Mouse (Mus musculus) liver, adult 2 months (tissue): ENCODE results near the gene Hao1. TPM values are rescaled to one million over a fixed set of nuclear protein-coding genes. Genes with fewer than 3 reads are reported as not detected.
A peak's percentile ranks its signal among the peaks of the same experiment; 100 is the strongest.

Source experiments
- DNase-seq: peaks from one replicate; pipeline ENCODE4 v3.0.0-alpha.2; 2011; ENCODE audit warnings: low read depth, low spot score; ENCODE audit errors: extremely low read depth
- H3K27ac ChIP-seq: fragments of 200-500 bp; replicated peaks from 2 replicates; pipeline ENCODE4 v1.5.1; 2012; ENCODE audit warnings: low read depth, mild to moderate bottlenecking, control low read depth, inconsistent platforms, low read length; ENCODE audit not compliant: insufficient read depth
- H3K27me3 ChIP-seq: fragments of 200-500 bp; 2 replicates; pipeline ENCODE4 v1.6.1; 2012; ENCODE audit warnings: mild to moderate bottlenecking, moderate library complexity, low read length, inconsistent platforms; ENCODE audit not compliant: control insufficient read depth, insufficient read depth
- H3K36me3 ChIP-seq: fragments of 200-500 bp; 2 replicates; pipeline ENCODE4 v1.6.1; 2012; ENCODE audit warnings: low read length, inconsistent platforms; ENCODE audit not compliant: control insufficient read depth, insufficient read depth
- H3K4me1 ChIP-seq: fragments of 200-500 bp; 2 replicates; pipeline ENCODE4 v1.6.1; 2011; ENCODE audit warnings: low read length; ENCODE audit not compliant: control insufficient read depth, insufficient read depth
- H3K4me3 ChIP-seq: fragments of 200-500 bp; 2 replicates; pipeline ENCODE4 v1.5.1; 2011; ENCODE audit warnings: low read depth, mild to moderate bottlenecking, control low read depth, low read length, moderate library complexity; ENCODE audit not compliant: insufficient read depth
- H3K79me2 ChIP-seq: fragments of 200-500 bp; 2 replicates; pipeline ENCODE4 v1.6.1; 2012; ENCODE audit warnings: inconsistent platforms, mild to moderate bottlenecking, low read length, moderate library complexity; ENCODE audit not compliant: control insufficient read depth, insufficient read depth
- H3K9ac ChIP-seq: fragments of 200-500 bp; 2 replicates; pipeline ENCODE4 v1.6.1; 2012; ENCODE audit warnings: low read depth, mild to moderate bottlenecking, control low read depth, inconsistent platforms, low read length
- CTCF ChIP-seq: fragments of 200-500 bp; IDR thresholded peaks from 2 replicates; pipeline ENCODE4 v1.5.1; 2011; ENCODE audit warnings: low read depth, low read length, control low read depth
- POLR2A ChIP-seq: fragments of 200-500 bp; IDR thresholded peaks from 2 replicates; pipeline ENCODE4 v1.6.1; 2011; ENCODE audit warnings: low read length, control low read depth; ENCODE audit not compliant: insufficient read depth; ENCODE audit errors: extremely low read depth
- WGBS: fragments of 180-500 bp; shearing (Covaris S2); methylation state at CpG from one replicate; pipeline ENCODE4 v1.1.7; 2018; 5-methylcytosine and 5-hydroxymethylcytosine counted together
- polyA plus RNA-seq: library from polyadenylated mRNA; depleted of rRNA; stranded (reverse); fragments of >200 nt; gene quantifications from 2 replicates; pipeline ENCODE4 v1.2.3, GENCODE M21; 2012
- total RNA-seq: library from RNA; depleted of rRNA; stranded (reverse); fragments of >200 nt; gene quantifications from 2 replicates; pipeline ENCODE4 v1.2.3, GENCODE M21; 2014

Hao1 gene
- total and polyA plus RNA-seq, 2 experiments: 45.1 to 201 TPM

DNA sequence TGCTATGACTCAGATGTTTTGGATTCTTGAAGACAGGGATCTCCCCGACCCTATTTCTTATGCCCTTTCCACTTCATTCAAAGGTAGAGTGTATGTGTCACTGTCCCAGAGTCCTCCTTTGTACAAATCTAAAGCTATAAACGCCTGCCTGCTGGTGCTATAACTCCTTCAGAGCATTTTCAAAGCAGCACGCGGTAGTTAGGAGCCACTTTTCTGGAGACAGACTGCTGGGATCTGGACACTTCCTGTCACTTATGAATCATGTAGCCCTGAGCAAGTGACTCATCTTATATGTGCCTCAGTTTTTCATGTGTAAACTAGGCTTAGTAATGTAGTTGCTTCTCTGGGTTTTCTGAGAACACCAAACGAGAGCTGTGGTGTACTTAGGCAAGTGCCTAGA, 9.1 kb downstream of the Hao1 start:
- no peaks in the 10 kb centered on the region; the same call in 1 of the 2 replicates for H3K79me2 ChIP-seq
- H3K36me3 ChIP-seq: peaks cover 50% of the 10 kb centered on the region
- H3K4me3 ChIP-seq: no peak overlapping the region
- H3K27me3 ChIP-seq: no peaks in the 10 kb centered on the region
- no peak for DNase-seq
- TF ChIP-seq POLR2A: no peak
- TF ChIP-seq CTCF: no peak
- WGBS: 60% methylated on average over 5 of the region's 5 CpGs
- H3K4me1 ChIP-seq: peaks cover 46% of the 10 kb centered on the region
- no peak overlapping the region; the same call in 1 of the 2 replicates for H3K9ac ChIP-seq
- H3K27ac ChIP-seq: peak overlapping the region; percentile 83

- H3K9ac ChIP-seq: peak overlapping the region; percentile 51; the same call in 1 of the 2 replicates
- H3K27ac ChIP-seq: peak overlapping the region; percentile 85
- peak; percentile 97 for DNase-seq
- no peak for TF ChIP-seq CTCF
- TF ChIP-seq POLR2A: no peak
- H3K79me2 ChIP-seq: no peaks in the 10 kb centered on the region; the same call in 1 of the 2 replicates
- H3K4me1 ChIP-seq: peaks cover 42% of the 10 kb centered on the region
- WGBS: 18% methylated on average over 8 of the region's 8 CpGs
- H3K4me3 ChIP-seq: no peak overlapping the region
- no peaks in the 10 kb centered on the region for H3K27me3 ChIP-seq
- peaks cover 50% of the 10 kb centered on the region for H3K36me3 ChIP-seq
These were observed 9.7 kb downstream of the Hao1 start for GRCm38 (mm10) chr2:134544321-134545065.

GRCm38 (mm10) chr2:134543501-134543900, 10.7 kb downstream of the Hao1 start:
- WGBS: 14% methylated on average over 2 of the region's 2 CpGs

GRCm38 (mm10) chr2:134541019-134541418, 13.1 kb downstream of the Hao1 start:
- TF ChIP-seq CTCF (no peak), POLR2A (no peak)
- Histone ChIP-seq H3K27me3 (no peaks in the 10 kb centered on the region), H3K4me3 (no peak overlapping the region), H3K4me1 (peaks cover 25% of the 10 kb centered on the region), H3K9ac (no peak overlapping the region), H3K27ac (no peak overlapping the region), H3K36me3 (peaks cover 52% of the 10 kb centered on the region), H3K79me2 (no peaks in the 10 kb centered on the region; the same call in 1 of the 2 replicates)
- 72% methylated on average over 5 of the region's 5 CpGs for WGBS
- DNase-seq: no peak

More at GRCm38 (mm10) chr2:134543501-134543900, 10.7 kb downstream of the Hao1 start:
- Histone ChIP-seq H3K79me2 (no peaks in the 10 kb centered on the region; the same call in 1 of the 2 replicates), H3K9ac (peak overlapping the region; percentile 43; the same call in 1 of the 2 replicates), H3K27ac (peak overlapping the region; percentile 85), H3K27me3 (no peaks in the 10 kb centered on the region), H3K36me3 (peaks cover 53% of the 10 kb centered on the region), H3K4me3 (no peak overlapping the region), H3K4me1 (peaks cover 36% of the 10 kb centered on the region)
- TF ChIP-seq POLR2A: no peak
- peak; percentile 33 for DNase-seq

- H3K36me3 ChIP-seq: peaks cover 59% of the 10 kb centered on the region
- no peak for DNase-seq
- H3K4me3 ChIP-seq: no peak overlapping the region
- no peak for TF ChIP-seq POLR2A
- no peak for TF ChIP-seq CTCF
- H3K27me3 ChIP-seq: no peaks in the 10 kb centered on the region
- H3K9ac ChIP-seq: no peak overlapping the region
- 76% methylated on average over 4 of the region's 4 CpGs for WGBS
- H3K4me1 ChIP-seq: peaks cover 8% of the 10 kb centered on the region; the same call in 1 of the 2 replicates
- H3K27ac ChIP-seq: no peak overlapping the region
- no peaks in the 10 kb centered on the region; the same call in 1 of the 2 replicates for H3K79me2 ChIP-seq
These were observed 15.7 kb downstream of the Hao1 start for GRCm38 (mm10) chr2:134538451-134538850.

DNA sequence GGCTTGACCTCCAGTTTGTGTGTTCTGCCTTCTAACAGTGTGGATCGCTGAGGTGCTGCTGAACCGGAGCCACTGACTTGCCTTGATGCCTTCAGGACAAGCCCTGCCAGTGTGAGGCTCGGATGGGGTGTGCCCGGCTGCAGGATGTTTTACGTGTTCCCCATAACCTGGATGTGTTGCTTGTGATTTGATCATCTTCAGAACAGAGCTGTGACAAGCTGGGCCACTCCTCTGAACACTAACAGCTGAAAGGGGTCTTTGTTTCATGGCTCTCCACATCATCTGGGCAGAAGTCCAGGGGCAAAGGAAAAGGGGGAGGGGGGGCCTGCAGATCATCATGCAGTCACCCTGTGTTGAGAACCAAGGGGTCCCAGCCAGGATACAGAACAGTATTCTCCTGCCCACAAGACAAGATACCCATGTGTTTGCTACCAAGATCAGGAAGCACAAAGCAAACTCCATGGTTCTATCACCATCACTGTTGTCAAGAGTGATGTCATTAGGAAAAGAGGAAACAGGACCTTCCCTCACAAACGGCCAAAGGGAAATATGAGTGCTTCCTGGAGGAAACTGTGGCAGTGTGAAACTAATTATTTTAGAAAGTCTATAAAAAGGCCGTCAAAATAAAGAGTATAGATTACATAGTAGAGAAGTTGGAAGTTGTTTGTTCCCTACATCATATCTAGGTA, 25.9 kb downstream of the Hao1 start:
- Histone ChIP-seq H3K36me3 (peaks cover 63% of the 10 kb centered on the region), H3K4me1 (peaks cover 9% of the 10 kb centered on the region), H3K9ac (no peak overlapping the region), H3K27ac (no peak overlapping the region), H3K4me3 (no peak overlapping the region), H3K79me2 (no peaks in the 10 kb centered on the region; the same call in 1 of the 2 replicates), H3K27me3 (no peaks in the 10 kb centered on the region)
- TF ChIP-seq CTCF: no peak
- TF ChIP-seq POLR2A: no peak
- 68% methylated on average over 7 of the region's 7 CpGs for WGBS
- no peak for DNase-seq
